Mouse (Mus musculus) cerebellum, postnatal 25 days (tissue): ENCODE results near the gene Cdca3.
"Not testable (repeated sequence)": the region's sequence is repeated elsewhere in the genome, so short reads cannot be mapped to it uniquely, and the experiment has no call there.

Source experiments
- DNase-seq, 2 experiments: peaks; one replicate each; pipeline ENCODE4 v3.0.0; 2021; ENCODE audit warnings: mixed read lengths in 2 of 2

Gene Cdca3

DNA sequence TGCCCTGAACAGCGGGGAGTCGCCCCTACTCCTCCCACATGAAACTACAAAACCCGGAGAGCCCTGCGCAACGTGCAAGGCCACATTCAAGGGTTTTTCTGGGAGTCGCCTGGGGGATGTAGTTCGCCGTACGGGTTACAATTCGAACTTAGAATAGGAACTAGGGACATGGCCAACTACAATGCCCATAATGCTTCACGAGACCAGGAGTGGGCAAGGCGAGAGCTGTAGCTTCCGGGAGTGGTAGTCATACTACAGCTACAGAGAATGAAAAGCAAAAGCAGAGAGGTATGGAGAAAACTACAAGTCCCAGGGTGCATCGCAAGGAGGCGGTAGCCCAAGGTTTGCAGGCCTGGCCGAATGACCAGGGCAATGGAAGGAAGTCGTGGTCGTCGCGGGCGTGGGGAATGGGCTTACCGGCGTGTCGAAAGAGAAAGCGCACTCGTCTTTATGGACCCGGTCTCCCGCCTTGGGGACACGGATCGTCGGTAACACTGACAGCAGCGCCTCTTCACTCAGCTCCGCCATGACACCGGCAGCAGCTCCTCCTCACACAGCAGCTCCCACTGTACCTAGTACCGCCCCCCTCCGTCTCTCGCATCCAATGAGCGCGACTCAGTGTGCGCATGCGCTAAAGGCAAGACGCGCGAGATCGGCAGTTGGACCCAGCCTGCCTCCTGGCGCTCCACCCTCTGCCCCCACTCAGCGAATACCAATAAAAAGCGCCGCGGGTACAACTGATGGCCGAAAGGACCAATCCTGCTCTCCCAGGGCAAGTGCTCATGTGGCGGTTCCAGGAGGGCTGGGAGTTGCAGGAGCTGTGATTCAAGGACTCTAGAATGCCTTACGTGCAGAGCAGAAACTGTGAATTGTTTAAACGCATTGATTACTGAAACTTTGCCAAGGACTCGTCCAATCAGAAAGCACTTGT lies at the start of gene Cdca3, which contains the start of gene Usp5:
Gene Cdca3 (plus strand): TSS at position 680 of the 931 bp plus-strand sequence.
Gene Usp5 (minus strand): TSS at position 617 of the 931 bp plus-strand sequence.
- DNase-seq: peak; percentile 98

DNA sequence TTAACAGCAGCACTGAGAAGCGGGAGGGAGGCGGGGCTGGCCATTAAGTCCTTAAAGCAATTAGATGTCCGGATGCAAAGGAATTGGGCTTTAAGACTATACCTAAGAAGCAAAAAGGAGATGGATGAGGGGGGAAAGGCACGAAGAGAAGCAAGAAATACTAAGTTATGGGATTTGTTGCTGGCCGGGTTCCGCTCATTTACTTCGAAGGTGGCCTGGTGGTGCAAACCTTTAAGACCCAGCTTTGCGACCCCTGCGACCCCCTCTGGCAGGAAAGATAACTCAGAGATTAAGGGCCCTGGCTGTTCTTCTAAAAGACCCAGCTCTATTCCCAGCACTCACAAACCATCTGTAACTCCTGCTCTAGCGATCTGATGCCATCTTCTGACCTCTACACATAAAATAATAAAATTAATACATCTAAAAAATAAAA lies 49.3 kb upstream of the Cdca3 start:
- DNase-seq: no peak

GRCm38 (mm10) chr6:124780917-124781316 lies 48.4 kb upstream of the Cdca3 start:
- no peak for DNase-seq

- DNase-seq: peak; percentile 23 to 28
Observed at GRCm38 (mm10) chr6:124782436-124782835, 46.9 kb upstream of the Cdca3 start.

- peak; percentile 90 to 92 for DNase-seq
Observed at GRCm38 (mm10) chr6:124786756-124787420, 42.5 kb upstream of the Cdca3 start.

- DNase-seq: peak; percentile 63 to 65
Observed at GRCm38 (mm10) chr6:124787722-124788121, 41.6 kb upstream of the Cdca3 start.

DNA sequence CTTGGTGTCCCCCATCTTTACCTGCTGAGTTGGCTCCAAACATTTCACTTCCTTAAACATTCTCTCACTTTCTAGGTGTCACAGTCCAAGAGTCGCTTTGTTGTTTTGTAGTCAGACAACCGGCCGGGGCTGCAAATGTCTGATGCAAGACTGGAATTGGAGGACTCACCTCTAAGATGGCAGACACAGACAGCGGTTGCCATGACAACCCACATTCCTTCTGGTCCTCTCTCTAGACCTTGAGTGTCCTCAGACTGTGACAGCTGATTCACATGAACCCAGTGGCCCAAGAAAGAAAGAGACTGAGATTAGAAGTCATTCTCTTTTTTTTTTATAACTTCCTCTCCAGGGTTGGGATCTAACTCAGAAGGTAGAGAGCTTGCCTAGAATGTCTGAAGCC lies 39.8 kb upstream of the Cdca3 start:
- DNase-seq: no peak

- no peak for DNase-seq
Observed at GRCm38 (mm10) chr6:124790121-124790520, 39.2 kb upstream of the Cdca3 start.

- no peak for DNase-seq
Observed at GRCm38 (mm10) chr6:124791911-124792310, 37.4 kb upstream of the Cdca3 start.

GRCm38 (mm10) chr6:124795781-124796180 lies 33.6 kb upstream of the Cdca3 start:
- DNase-seq: no peak

GRCm38 (mm10) chr6:124796200-124796599 lies 33.1 kb upstream of the Cdca3 start:
- DNase-seq: no peak

GRCm38 (mm10) chr6:124802400-124802799 lies 26.9 kb upstream of the Cdca3 start:
- not testable (repeated sequence) for DNase-seq

GRCm38 (mm10) chr6:124803061-124803460 lies 26.3 kb upstream of the Cdca3 start:
- no peak for DNase-seq

DNA sequence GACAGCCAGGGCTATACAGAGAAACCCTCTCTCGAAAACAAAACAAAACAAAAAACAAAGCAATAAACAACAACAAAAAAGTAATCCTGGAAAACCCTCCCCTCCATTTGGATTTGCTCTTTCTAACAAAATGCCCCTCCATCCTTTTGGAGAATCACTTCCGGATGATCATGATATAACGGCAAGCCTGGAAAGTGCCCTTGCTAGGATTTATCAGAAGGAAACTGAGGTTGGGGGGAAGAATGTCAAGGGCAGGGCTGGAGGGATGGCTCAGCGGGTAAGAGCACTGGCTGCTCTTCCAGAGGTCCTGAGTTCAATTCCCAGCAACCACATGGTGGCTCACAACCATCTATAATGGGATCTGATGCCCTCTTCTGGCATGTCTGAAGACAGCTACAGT lies 25.7 kb upstream of the Cdca3 start:
- not testable (repeated sequence) for DNase-seq

GRCm38 (mm10) chr6:124804341-124804740 lies 25.0 kb upstream of the Cdca3 start:
- DNase-seq: no peak

GRCm38 (mm10) chr6:124805341-124806321 lies 23.7 kb upstream of the Cdca3 start:
- DNase-seq: peak; percentile 94 to 97

DNA sequence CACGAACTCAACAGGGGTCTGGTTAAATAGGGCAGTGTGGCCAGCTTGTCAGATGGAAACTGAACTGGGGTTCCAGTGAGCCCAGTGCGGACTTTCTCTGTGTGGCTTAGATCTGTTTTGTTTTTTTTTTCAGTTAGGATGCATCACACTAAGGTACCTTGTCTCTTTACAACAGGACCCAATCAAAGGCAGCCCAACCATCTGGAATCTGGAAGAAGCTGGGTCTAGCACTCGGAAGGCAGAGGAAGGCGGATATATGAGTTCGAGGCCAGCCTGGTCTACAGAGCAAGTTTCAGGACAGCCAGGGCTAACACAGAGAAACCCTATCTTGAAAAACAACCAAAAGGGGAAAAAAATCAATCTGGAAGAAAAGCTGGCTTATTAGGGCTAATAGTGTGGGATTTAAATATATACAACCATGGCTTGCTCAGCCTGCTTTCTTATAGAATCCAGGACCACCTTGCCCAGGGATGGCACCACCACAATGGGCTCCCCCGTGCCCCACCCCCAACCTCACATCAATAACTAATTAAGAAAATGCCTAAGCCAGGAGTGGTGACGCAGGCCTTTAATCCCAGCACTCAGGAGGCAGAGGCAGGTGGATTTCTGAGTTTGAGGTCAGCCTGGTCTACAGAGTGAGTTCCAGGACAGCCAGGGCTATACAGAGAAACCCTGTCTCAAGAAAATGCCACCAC lies 22.8 kb upstream of the Cdca3 start:
- peak in 1 of 2 experiments; percentile 33 for DNase-seq

GRCm38 (mm10) chr6:124807366-124807765 lies 22.0 kb upstream of the Cdca3 start:
- peak in 1 of 2 experiments; percentile 15 for DNase-seq

- peak in 1 of 2 experiments; percentile 14 for DNase-seq
Observed at GRCm38 (mm10) chr6:124807986-124808357, 21.4 kb upstream of the Cdca3 start.

DNA sequence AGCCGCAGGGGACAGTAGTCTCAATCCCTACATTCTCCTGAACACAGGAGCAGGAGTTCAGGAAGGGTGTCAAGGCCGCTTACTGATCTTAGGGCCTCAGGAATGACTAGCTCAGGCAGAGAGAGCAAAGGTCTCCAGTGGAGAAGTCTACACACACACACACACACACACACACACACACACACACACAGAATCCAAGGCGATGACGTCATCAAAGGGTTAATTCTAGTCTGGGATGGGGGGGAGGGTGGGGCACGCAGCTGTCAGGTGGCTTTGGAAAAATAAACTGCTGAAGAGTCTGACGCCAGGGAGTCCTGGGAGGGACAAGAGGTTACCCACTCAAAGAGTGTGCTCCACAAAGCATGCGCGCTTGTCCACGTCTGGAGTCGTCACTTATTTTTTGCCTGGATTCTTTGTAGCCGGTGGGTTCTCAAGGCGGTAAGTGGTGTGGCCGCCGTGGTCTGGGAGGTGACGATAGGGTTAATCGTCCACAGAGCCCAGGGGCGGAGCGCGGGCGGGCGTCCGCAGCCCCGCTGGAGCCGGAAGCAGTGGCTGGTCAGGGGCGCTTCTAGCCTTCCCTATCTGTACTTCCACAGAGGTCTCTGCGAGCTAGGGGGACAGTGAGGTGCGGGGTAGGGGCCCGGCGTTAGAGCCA lies 20.9 kb upstream of the Cdca3 start, which contains the start of gene Spsb2:
Gene Spsb2 (plus strand): TSS at position 304 of the 655 bp plus-strand sequence.
- peak; percentile 76 to 79 for DNase-seq
